Mouse (Mus musculus): ENCODE data around the gene Plekhh2.

Gene Plekhh2

GRCm38 (mm10) chr17:84511682-84512515 lies at the start of gene Plekhh2:
Gene Plekhh2, plus strand, starts transcription at chr17:84511895.
- DNase-seq: peak; percentile 91 to 95

- DNase-seq: peak; percentile 98
Observed at GRCm38 (mm10) chr17:84465753-84466608, 45.7 kb upstream of the Plekhh2 start, which contains the start of gene Thada. Gene Thada, minus strand, starts transcription at chr17:84466205.

- DNase-seq: peak; percentile 29 to 44
Observed at GRCm38 (mm10) chr17:84474312-84474711, 37.4 kb upstream of the Plekhh2 start.

- no peak for DNase-seq
Observed at GRCm38 (mm10) chr17:84477176-84477575, 34.5 kb upstream of the Plekhh2 start.

GRCm38 (mm10) chr17:84478276-84478675 lies 33.4 kb upstream of the Plekhh2 start:
- no peak for DNase-seq

- peak; percentile 22 to 47 for DNase-seq
Observed at GRCm38 (mm10) chr17:84480464-84481355, 31.0 kb upstream of the Plekhh2 start.

GRCm38 (mm10) chr17:84482831-84483230 lies 28.9 kb upstream of the Plekhh2 start:
- DNase-seq: no peak

- peak; percentile 25 to 37 for DNase-seq
Observed at GRCm38 (mm10) chr17:84483673-84484320, 27.9 kb upstream of the Plekhh2 start.

- DNase-seq: no peak
Observed at GRCm38 (mm10) chr17:84487415-84487814, 24.3 kb upstream of the Plekhh2 start.

GRCm38 (mm10) chr17:84492255-84492880 lies 19.3 kb upstream of the Plekhh2 start:
- no peak for DNase-seq

- DNase-seq: no peak
Observed at GRCm38 (mm10) chr17:84497026-84497425, 14.7 kb upstream of the Plekhh2 start.

GRCm38 (mm10) chr17:84497559-84497958 lies 14.1 kb upstream of the Plekhh2 start:
- DNase-seq: no peak

GRCm38 (mm10) chr17:84497972-84498604 lies 13.6 kb upstream of the Plekhh2 start:
- no peak for DNase-seq

- DNase-seq: peak; percentile 70 to 75
Observed at GRCm38 (mm10) chr17:84498639-84499038, 13.1 kb upstream of the Plekhh2 start.

- no peak for DNase-seq
Observed at GRCm38 (mm10) chr17:84502341-84502740, 9.4 kb upstream of the Plekhh2 start.

- DNase-seq: no peak
Observed at GRCm38 (mm10) chr17:84505922-84506321, 5.8 kb upstream of the Plekhh2 start.

GRCm38 (mm10) chr17:84508736-84509135 lies 3.0 kb upstream of the Plekhh2 start:
- DNase-seq: no peak

GRCm38 (mm10) chr17:84509176-84509575 lies 2.5 kb upstream of the Plekhh2 start:
- DNase-seq: no peak

GRCm38 (mm10) chr17:84510355-84510754 lies 1.3 kb upstream of the Plekhh2 start:
- peak; percentile 58 to 73 for DNase-seq

GRCm38 (mm10) chr17:84510961-84511639 lies 595 bp upstream of the Plekhh2 start:
- DNase-seq: peak; percentile 27 to 41

Data from kidney, postnatal 4 days (tissue).